Mouse (Mus musculus): ENCODE data around the gene Mmp12.

DNA sequence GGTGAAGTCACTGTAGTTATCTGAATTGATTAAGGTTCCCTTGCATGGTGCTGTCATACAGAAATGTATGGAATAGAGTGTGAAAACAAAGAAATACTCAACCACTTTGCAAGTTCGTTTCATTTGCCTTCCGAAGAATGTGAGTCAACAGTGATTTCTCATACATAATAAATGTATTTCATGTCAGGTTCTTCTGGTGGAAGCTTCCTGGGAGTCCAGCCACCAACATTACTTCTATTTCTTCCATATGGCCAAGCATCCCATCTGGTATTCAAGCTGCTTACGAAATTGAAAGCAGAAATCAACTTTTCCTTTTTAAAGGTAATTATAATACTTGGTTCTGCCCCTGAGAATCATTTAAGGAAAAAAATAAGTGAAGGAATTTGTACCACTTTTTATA, 10.4 kb downstream of the Mmp12 start:
- TF ChIP-seq POLR2A (IDR thresholded peaks at IDR 0.05; ENCODE audit: borderline replicate concordance, control insufficient read depth, low read depth, low read length) (no peak), CTCF (IDR thresholded peaks at IDR 0.05; ENCODE audit: control insufficient read depth, insufficient read depth, low read length) (no peak)
